Mouse (Mus musculus) cerebellum, adult 8-10 months (tissue): ENCODE results near the gene Elavl2.
A peak's percentile ranks its signal among the peaks of the same experiment; 100 is the strongest.
"Not testable (repeated sequence)": the region's sequence is repeated elsewhere in the genome, so short reads cannot be mapped to it uniquely, and the experiment has no call there.

ENCODE experiments used
- DNase-seq: peaks from one replicate; pipeline ENCODE4 v3.0.0; 2022

The Elavl2 gene

DNA sequence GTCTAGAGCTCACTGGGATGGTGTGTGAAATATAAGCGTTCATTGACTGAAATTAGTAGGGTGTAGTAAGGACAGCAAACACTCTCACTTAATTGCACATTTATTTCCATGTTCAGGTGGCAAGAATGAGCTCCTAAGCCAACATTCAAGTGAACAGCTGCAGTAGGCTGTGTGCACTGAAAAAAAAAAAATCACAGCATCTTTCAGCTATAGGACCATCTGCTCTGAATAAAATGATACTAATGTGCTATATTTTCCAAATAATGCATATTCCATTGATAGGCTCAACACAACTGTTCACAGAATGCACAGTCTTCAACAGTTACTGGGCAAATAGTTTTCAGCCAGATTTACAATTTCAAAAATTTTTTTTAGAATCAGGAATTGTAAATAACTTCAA, 89.8 kb downstream of the Elavl2 start:
- no peak for DNase-seq

DNA sequence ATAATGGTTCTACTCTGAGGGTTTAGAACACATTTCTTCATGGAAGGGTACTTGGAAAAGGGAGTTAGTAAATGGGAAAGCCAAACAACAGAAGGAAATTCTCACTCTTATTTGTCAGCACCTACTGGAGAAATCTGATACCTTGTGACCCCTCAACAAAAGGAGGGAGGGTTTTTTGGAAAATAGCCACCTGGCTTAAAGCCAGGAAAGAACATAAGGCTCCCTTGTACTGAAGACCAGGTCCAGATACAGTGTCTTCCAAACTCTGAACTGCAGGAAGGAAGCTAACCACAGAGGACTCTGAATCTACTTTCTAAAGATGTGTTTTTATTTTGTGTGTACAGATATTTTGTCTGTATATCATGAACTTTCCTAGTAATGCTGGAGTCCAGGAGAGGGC, 102.9 kb downstream of the Elavl2 start:
- no peak for DNase-seq

DNA sequence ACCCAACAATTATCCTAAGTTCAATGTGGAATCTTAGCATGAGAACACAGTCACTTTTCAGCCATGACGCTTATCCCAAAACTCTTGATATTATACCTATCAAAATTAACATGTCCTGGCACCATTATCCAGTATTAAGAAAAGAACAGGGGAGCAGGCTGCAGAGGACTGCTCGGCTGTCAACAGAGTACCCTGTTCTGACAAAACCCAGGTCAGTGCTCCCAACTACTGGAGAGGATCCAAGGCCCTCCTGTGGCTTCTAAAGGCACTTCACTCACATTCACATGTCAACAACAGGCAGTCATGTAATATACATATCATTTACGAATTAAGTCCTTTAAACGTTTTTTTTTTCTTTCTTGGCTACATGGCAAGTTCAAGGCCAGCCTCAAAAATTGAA, 105.3 kb downstream of the Elavl2 start:
- DNase-seq: no peak

DNA sequence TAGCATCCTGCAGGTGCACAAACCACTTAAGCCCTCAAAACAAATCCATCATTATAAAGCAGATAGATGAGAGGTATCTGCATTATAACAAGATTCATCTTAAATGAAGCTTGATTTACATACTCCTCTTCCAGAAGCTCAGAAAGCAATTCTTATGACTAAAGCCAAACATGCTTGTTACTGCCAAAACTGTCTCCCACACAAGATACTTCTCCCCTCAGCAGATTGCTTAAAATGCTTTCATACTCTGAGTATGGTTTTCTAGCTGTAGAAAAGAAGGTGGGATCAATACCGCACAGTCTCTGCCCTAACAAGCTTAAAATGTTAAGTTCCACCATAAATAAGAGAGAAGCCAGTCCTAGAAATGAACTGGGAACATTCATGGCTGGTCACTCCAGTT, 109.1 kb downstream of the Elavl2 start:
- no peak for DNase-seq

DNA sequence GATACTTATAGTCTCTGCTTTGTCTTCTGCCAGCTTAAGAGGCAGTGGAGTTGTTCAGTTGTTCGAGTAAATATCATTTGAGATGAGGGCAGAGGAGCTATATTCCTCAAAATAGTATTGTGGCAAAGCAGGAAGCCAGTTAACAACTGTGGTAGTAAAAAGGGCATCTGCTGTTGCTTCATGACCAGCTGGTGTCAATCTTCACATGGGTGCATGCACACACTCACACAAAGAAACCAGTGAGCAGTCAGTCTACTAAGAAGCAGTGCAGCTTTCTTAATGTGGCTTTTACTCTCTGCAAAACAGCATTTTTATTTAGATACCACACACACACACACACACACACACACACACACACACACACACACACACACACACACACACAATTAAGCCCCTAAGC, 110.2 kb downstream of the Elavl2 start:
- no peak for DNase-seq

DNA sequence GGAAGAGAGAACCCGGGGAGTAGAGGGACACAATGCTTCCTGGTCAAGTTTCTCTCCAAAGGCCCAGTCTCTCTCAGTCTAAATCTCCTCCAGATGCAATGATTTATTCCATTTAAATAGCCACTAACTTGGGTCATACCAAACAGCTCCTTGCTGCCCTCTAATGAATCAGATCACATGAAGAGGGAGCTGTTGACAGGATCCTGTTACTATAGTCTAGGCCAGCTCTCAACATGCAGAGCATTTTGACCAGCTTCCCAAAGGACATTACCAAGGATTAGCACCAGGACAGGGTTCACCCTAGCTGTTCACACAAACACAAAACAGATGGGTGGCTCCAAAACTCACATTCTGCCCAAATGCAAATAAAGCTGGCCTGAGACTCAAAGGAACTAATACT, 111.4 kb downstream of the Elavl2 start:
- DNase-seq: no peak

DNA sequence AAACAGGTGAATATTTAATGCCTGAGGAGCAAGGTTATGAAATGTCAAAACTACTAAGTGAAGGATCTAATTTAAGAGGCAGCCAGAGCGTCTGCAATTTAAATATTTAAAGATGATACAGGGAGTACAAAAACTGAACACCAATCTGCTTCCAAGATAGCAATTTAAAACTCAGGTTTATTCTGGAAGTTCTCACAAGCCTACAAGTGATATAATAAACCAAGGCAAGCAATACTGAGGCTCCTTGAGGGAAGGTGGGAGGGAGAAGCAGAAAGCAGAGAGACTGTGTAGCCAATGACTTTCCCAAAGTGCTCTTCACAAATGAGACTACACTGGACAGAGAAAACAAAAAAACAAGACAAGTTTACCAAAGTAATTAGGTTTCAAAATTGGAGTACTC, 132.2 kb downstream of the Elavl2 start:
- DNase-seq: no peak

DNA sequence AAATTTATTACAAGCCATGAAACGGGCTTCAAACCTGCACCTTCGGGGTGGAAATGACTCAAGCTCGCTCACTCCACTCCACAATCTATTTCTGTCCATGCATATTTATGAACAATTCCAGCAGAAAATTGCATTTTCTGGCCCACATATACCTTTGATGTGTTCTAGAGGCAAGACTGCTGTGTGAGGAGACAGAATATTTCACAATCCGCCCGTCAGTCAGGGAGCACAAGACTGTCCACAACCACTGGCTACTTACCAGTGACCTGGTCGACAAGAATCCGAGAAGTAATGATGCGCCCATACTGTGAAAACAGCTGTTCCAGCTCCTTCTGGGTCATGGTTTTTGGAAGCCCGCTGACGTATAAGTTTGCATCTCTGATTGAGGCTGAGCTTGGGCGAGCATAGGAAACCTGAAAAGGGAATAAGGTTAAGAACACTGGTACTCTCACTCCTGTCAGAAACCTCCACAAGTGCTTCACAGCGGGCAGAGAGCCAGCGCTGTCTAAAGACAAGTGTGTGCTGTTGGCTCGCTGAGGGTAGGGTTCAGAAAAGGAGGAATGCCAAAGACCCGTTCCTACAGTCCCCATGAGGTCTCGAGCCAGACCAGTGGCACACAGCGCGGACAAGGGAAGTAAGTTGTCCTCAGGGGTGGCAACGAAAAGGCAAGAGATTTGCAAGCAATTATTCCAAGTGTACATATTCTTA, 136.7 kb downstream of the Elavl2 start:
- DNase-seq: no peak

DNA sequence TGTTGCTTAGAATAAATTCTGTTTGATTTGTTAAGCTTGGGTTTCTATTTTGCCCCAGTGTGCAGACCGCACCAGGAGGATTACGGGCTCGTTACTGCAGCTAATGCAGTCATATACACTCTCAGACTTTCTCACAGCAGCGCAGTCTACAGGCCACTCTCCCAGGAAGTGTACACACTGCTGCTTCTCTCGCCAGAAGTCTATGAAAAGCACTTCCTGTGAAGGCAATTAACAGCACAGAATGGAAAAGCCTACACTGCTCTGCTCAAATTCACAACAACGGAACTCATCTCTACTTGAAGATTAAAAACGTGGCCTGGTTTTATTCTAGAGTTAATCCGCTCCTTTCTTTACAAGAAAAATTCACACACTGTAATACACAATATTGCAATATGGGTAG, 137.7 kb downstream of the Elavl2 start:
- DNase-seq: no peak

DNA sequence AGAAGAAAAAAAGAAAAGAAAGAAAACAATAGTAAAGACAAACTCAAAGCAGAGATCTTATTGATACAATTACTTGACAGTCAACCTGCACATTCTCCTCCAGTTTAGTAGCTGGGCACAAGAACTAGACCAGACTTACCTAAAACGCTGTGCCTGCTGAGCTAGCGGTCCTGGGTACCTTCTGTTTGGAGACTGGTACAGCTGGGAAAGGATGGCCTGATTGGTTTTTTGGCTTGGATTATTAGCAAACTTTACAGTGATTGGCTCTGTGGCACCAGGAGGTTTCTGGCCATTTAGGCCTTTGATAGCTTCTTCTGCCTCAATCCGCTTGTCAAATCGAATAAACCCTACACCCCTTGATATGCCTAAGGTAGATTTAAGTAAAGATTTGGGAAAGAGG, 140.0 kb downstream of the Elavl2 start:
- DNase-seq: no peak

DNA sequence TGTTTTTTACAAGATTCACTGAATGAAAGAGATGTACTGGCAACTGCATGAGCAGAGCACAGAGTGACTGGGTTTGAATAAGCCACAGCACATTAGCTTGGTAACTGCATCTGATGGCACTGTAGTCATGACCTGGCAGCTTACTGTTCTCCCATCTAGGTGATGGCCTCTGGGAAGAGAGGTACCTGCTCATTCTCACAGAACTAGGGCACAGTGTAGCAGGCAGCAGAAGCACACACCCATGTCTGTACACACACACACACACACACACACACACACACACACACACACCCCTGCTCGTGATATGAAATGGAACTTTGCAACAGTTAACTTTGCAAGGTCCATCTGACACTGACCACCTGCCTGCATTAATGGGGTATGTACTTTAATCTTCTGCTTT, 151.9 kb downstream of the Elavl2 start:
- no peak for DNase-seq

DNA sequence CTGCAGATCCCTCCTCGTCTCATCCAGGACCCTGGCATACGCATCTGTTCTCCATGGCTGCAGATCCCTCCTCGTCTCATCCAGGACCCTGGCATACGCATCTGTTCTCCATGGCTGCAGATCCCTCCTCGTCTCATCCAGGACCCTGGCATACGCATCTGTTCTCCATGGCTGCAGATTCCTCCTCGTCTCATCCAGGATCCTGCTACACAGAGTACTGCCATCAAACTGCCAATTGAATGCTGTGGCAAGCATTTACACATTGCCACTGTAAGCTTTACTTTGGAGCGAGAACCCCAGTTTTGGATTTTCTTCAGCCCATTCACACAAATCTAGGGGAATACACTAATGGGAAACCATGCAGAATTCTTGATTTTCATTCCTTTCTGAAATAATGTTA, 155.4 kb downstream of the Elavl2 start:
- DNase-seq: not testable (repeated sequence)

DNA sequence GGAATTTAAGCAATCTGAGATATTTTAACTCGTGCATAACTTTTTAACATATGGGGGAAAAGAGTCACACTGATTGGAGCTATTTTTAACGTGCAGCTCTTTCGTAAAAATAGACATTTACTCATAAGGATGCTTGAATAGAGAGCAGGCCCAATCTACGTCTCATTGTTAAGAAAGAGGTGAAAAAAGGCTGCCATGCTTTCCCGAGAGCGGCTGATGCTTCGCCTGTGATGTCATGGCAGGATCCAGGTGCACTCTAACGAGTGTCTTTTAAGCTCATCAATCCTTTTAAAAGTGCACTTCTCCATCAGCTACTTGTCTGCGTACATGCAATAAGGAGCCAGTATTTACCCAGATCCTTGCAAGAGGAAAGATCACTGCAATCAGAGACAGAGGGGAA, 156.0 kb downstream of the Elavl2 start:
- DNase-seq: no peak

DNA sequence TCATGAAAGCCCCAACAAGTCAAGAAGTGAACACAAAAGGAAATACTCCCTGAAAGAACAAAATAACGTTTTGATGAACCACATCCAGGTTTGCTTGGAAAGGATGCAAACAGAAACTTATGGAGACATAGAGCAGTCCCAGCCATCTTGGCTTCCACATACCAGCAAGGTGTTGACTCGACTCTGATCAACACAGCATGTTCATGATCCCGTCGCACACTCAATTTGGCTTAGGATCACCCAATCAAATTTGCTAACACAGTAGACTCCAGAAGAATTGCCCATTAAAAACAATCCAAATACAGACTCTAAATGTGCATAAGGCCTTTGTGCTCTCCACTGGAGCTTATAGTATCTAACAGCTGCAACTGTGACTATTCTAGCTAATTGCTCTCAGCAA, 156.7 kb downstream of the Elavl2 start:
- DNase-seq: no peak

DNA sequence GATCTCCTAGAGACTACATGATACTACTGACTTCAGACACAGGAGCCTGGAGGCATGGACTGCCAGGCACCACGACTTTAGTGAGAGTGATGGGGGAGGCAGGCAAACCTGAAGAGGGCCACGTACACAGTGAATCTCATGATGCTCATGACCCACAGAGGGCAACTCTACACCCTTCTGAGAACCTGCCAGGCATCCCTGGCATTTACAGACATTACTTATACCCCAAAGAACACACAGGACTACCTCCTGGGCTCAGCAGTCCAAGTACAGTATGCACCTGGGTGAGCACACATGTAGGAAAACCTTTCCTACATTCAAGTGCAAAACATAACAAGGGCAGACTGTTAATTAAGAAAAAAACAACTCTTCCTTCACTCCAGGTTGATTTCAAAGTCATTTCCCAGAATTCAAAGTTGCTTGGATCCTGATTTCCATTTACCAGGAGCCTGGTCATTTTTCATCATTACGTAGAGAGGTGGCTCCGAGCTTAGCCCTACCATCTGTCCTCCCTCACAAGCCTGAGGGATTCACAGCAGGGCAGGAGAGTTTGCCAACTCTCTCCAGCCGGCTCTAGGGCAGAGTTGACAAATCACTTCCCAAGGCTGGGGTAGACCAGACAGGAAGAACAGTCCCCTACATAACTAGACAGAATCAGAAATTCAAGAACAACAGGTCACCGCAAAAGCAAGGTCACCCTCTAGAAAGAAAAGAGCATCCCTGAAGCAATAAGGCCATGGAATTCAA, 161.7 kb downstream of the Elavl2 start:
- peak; percentile 84 for DNase-seq

DNA sequence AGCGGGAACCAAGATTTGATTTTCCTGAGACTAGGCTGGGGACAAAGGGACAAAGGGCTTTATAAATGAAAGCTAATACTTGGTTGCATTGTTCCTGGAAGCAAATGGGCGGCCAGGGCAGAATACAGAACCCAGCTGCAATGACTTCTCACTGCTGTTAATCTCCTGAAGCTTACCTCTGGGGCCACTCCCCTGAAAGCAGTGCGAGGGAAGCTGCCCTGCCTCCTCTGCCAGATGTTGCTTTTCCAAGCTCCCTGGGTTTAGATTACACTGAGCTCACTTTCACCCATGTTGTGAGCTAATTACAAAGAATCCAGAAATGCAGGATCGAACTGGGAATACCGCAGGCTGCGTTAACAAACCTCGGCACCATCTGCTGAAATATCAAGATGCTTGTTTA, 163.6 kb downstream of the Elavl2 start:
- DNase-seq: no peak

DNA sequence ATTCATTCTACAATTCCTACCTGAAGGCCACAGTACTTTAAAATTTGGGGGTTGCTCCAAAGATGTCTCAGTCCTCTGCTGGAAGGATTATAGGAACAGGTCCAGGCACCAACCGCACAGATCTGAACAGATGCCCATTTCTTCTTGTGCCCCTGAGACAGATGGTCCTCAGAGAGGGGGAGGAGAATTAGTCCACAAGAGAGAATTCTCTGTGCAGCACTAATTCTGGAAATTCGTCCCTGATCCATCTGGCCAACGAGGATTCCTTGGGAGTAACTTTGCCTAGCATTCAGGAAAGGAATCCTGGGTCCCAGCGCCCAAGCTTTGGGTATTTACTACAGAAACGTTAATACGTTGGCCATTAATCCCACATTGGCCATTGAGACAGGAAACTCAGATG, 165.6 kb downstream of the Elavl2 start:
- DNase-seq: peak; percentile 50

DNA sequence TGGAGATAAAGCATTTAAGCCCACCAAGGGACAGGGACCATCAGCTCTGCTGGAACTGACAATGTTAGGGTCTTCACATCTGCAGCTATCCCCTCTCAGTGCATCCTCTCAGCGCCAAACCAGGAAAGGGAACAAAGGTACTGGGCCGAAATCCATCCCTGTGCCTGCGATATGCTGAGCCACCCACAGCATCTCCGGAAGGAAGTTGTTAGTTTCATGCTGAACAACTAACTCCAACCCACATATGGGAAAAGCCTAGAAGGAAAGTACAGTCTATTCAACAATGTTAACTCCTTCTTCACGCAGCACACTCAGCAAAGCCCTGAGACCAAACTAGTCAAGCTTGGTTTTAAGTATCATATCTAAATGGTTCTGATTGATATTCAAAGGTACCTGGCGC, 167.0 kb downstream of the Elavl2 start:
- DNase-seq: no peak

DNA sequence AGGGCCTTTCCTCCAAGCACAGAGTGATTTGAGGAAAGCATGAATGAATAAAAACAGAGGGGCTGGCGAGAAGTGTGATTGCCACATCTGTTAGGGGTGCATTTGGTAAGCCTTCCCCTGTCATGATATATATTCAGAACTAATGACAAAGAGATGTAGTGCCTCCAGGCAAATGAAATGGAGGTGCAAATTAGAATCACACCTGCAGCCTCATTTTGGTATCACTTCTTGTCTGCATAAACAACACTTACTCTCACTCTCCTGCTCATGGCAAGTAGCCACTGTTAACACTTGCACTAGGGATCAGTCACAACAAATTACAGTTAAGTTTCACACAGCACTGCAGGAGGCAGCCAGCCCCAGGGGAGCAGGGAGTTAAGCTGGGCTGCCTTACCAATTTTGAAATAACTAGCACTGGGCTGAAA, 170.1 kb downstream of the Elavl2 start:
- DNase-seq: no peak

DNA sequence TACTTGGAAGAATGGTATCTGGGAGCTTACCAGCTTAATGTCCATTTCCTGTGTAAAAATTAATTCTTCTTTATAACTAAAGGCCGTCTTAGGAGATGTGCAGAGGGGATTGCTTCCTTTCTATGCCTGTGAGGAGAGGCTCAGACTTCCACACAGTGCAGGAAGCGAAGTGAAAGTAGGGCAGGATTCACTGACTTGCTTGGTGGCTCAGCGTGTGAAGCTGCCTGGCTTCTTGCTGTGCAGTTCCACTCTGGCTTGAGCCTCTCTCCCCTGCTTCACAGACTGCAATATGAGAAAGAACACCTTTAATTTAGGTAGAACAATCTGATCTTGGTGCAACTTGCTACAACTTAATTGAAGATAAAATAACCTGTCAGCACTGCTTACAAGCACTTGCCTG, 172.2 kb downstream of the Elavl2 start:
- DNase-seq: no peak

DNA sequence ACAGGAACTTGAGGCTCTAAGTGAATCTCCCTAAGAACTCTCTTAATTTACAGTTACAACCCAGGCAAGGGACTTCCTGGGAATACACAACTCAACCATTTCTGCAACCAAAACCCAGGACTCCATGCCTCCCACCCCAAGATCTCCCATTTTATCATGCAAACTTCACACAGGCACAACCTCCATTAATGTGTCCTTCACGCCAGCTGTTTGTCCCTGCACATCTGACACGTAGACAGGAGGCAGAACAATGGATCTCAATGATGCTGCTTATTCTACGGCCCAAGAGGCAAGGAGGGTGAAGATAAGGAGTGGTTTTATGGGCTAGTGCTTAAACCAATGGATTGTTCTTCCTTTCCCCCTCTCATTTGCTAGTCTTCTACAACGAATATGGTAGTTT, 176.8 kb downstream of the Elavl2 start:
- DNase-seq: no peak

DNA sequence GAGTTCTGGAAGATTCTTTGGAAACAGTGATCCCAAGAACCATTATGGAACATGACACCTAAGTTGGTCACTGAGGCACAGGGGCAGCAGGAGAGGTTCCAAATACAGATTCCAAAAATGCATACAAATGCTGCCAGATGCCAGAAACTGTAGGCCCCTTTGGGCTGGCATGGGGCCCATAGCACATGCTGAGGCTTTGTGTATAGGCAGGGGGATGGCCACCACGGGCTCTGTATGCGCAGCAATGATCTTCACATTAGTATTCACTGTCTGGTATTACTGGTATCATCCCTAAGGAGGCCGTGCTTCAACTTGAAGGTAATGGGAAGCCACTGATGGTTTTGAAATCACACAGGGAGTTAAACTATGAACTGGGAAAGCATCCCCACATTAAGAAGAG, 181.3 kb downstream of the Elavl2 start:
- DNase-seq: no peak

DNA sequence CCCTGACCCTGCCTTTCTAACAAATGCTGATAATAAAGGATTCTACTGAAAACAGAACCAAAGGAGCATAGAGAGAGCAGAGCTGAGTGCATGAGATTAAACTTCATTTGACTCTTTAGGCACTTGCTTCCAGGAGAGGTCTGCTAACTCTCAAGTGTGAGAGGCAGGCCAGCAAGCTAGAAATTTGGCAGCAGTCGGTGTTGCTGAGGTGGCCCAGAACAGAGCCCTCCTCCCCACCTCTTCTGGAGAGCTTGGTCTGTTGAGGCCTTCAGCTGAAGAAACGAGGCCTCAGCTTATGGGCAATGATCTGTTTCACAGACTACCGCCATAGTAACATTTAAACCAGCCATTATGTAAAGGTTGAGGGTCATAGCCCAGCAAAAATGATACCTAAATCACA, 186.7 kb downstream of the Elavl2 start:
- DNase-seq: no peak

DNA sequence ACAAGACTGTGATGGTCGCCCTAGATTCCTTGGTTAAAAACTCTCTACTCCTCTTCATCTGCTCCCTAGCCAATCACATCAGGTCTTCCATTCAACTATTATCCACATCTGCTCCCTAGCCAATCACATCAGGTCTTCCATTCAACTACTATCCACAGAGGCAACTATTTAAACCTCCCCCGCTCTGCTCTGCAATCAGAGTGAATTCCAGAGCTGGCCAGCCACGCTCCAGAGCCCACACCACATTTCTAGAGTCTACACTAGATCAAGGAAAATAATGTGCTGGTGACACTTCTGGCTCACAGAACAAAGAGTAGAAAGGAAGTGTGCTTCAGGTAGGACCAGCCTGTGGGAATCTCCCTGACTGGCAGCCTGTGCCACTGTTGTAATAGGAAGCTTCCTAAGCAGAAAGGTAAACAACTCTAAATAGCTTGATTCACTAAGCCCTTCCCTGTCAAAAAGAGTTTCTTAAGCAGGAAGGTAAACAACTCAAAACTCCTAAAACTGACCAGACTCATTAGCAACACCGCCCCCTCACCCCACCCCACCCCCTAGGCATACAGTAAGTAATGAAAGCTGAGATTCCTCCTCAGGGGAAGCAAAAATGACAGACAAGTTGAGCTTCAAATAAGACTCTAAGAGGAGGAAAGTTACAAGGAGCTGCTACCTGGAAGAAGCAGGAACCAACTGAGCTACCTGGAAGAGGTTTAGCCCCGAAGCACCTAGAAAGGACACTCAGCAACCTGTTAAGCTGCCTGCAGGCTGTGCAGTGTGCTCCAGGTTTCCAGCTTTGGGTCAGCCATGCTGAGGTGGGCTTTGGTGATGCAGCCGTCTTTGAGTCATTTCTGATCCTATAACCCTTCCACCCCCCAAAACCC, 191.9 kb downstream of the Elavl2 start:
- DNase-seq: no peak
